Mouse (Mus musculus): Measurements from ENCODE around the gene Slfn1.
"Not testable (repeated sequence)": the region's sequence is repeated elsewhere in the genome, so short reads cannot be mapped to it uniquely, and the experiment has no call there.

Slfn1 gene

DNA sequence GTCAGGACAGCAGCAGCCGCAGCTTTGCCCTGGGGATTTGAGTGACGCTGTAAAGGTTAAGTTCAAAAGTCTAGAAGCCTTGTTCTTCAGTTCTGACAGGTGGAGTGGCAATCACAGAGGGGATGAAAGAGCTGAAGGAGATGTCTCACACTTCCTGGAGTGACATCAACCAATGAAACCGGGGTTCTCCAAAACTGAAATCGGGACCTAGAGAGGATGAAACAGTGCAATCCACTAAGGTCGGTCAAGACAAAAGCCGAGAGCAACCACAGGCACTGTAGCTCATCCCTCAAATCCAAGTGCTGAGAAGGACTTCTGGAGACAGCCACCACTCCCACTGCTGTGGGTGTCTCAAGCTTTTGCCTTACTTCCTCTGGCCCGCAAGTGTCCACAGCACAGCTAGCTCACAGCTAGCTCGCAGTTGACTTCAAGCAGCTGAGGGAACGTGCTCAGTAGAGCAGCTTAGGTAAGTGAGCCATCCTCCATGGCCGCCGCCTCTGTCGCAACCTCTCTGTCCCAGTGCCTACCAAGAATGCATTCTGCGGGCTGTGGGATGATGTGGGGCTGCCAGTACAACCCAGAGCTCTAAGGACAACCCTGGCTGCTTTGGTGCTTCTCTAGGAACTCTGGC lies at the start of gene Slfn1:
Gene Slfn1 (plus strand): TSS at position 253 of the 631 bp plus-strand sequence.
- DNase-seq (ENCODE audit: low spot score in 2 of 2): no peak

DNA sequence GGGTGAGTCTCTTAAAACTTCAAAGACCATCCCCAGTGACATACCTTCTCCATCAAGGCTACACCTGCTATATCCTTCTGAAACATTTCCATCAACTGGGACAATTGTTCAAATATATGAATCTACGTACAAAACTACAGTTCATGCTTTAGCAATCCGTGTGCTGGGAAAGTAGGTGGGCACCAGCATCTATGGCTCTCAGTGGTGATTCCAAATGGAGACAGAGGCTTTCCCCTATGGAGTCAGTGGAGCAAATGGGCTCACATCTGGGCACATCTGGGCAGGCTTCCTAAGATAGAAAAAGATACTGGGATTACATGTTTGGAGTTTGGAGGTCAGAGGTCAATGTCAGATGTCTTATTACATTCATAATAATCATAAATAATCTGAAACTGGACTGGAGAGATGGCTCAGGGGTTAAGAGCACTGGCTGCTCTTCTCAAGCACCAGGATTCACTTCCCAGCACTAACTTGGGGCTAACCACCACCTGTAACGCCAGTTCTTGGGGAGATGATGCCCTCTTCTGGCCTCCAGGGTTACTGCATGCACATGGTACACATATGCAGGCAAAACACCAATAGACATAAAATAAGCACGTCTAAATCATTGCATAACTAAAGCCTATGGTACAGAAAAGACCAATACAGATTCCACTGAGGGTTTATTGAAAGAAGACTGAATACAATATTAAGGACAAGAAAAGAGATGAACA lies 48.5 kb upstream of the Slfn1 start:
- DNase-seq (ENCODE audit: low spot score in 2 of 2): no peak

DNA sequence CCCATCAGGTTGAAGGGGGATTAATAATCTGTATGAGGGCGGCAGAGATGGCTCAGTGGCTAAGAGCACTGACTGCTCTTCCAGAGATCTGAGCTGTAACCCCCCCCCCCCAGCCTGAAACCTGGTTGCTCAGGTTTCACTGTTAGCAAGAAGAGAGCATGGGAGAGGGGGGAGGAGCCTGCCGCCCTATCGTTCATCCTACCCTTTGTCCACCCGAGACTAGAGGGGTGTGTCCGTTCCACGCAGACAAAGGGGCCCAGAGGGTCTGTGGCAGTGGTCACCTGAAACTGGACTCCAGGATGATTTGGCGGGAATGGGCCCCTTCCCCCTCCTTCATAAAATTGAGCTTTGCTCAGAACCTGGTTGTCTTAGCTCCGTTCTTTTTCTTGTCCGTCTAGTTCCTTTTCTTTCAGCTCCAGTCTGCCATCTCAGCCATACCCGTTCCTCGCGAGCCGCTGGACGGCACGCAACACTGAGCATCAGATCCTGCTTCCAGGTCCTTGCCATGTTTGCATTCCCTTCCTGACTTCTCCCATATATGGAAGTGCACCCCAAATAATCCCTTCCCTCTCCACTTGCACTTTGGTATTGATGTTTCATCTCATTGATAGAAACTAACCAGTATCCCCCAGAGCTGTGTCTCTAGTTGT lies 46.2 kb upstream of the Slfn1 start:
- DNase-seq (ENCODE audit: low spot score in 2 of 2): no peak

DNA sequence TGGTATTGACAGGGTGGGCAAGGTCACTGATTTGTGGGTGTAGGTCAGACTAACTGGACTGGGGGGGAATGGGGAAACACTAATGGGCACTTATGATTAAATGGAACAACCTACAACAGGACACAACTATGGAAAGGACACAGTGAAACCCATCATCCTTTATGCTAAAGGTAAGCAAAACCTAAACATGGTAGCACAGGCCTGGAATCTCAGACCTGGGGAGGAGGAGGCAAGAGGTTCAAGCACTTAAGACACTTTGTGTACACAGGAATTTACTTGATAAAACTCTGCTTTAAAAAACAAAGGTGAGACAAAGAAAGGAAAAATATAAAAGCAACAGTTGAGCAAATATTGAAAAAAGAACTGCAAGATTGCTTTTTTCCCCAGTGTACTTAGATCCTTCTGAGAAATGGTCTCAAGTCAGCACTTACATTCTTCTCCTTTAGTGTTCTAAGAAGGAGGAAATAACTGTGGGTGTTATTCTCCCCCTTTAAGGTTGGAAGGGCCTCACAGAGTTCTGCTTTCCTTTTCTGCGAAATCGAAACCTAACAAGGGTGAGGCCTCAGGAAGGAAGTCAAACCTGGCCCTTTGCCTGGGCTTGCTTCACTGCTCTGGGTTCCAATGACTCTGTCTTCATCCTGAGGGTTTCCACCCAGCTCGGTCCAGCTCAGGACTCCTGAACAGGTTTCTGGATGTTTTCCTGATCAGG lies 38.8 kb upstream of the Slfn1 start:
- DNase-seq (ENCODE audit: low spot score in 2 of 2): no peak

DNA sequence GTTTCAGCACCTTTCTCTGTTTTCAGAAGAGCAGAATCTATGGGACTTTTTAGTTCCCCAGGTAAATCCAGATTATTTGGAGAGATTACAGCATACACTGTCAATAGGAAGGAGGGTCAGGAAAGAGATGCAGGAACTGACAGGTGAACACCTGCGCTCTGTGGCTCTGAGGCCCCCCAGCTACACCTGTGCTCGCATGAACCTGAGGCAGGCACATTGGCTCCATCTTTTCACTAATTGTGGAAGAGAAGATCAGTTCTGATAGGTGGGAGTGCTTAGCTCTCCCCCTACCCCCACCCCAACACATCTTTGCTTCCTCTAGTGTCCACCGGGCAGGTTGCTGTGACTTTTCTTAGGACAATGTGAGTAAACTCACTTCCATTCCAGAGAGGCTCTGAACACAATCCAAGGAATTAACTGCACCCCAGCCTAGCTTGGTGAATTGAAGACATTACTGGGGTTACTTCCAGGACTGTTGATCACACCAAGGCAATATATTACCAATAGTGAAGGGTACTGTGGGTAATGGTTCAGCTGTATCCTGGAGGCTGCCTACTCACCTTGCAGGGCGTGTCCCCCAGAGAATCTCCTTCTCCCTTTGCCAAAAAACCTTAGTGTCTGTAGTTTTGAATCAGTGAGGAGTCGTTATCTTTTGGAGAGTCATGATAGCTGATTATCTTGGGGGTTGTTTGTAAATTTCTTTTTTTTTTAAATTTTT lies 38.1 kb upstream of the Slfn1 start:
- DNase-seq (ENCODE audit: low spot score in 2 of 2): no peak

DNA sequence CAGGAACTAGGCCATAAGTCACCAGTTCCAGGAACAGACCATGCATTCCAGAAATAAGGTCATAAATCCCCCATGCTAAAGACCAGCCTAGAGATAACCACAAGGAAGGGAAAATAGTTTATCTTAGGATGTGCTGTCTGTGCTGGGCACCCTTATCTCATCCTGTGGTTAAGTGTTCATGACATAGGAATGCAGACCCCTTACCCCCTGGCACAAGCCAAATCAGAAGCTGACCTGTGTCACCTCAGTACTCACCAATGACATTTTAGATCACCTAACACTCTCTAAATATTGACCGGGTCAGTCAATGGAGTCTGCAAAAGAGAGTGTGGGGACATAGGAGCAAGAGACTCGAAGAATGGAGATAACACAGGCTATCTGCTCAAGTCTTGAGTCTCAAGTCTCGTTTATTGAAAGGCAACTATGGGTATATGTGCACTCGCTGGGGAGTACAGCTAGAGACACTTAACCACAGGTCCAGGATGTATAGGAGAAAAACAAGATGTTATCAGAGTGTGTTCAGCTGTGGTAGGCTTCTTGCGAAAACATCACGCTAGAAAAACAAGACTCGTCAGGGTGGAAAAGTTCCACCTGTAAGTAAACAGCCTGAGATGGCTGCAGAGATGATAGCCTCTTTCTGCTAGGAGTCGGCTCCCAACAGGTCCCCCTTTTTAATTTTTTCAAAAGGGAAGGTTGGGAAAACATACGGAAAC lies 37.0 kb upstream of the Slfn1 start:
- no peak for DNase-seq (ENCODE audit: low spot score in 2 of 2)

DNA sequence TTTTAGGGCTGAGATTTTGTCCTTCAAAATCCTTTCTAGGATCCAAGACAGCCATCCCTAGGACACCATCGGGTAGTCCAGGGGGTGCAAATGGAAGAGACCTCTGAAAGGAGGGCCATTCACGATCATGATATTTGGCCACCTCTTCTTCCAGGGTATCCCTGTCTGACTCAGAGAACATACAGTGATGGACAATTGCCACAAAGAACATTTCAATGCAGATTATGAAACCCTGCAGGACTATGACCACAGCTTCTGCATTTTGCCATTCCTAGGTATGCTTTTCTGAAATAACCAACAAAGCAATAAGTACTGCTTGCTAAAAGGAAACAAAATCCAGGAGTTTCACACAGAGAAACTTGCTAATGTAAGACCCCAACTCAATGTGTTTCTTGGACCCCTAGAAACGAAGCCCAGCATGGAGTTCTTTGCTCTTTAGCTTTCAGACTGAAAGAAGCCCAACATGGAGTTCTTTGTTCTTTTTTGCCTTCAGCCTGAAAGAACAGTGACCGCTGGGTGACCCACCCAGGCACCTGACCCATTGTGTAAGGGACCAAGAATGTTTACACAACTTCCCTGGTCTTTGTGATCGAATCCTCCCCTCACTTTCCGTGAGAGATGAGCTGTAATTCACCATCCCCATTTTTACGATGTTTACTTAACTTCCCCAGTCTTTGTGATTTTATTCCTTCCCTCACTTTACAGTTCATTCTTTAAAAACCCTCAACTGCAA lies 33.7 kb upstream of the Slfn1 start:
- no peak for DNase-seq (ENCODE audit: low spot score in 2 of 2)

DNA sequence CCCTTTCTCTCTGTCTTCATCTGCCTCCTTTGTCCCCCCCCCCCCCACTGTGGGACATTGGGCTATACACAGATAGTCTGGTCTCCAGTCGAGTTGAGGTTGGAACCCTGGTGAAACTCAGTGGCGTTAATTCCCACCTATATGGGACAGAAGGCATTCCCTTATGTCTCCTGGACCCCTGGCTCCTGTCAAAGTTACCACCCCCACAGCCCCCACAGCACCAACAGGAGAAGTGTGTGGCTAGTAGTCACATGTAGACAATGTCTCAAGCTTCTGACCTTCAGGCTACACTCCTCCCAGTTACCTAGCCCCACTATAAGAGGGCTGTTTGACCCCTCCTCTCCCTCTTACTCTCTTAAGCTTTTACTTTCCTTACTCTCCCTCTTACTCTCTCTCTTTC lies 32.5 kb upstream of the Slfn1 start:
- DNase-seq (ENCODE audit: low spot score in 2 of 2): no peak

DNA sequence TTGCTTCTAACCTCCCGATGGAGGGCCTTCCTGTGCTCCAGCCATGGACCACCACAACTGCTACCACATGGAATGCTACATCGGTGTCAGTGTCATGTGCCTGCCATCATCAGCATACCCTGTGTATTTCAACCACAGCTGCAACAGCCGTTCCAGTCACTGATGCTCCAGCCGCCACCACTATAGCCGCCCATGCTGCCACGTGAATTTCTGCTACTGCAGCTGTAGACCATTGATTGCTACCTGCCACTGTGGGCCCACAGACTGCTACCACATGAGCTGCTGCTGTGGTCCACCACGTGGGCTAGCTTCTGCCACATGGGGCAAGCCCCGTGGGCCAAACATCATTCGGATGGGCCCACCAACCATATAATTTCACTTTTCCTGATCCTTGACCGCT lies 31.9 kb upstream of the Slfn1 start:
- DNase-seq (ENCODE audit: low spot score in 2 of 2): no peak

DNA sequence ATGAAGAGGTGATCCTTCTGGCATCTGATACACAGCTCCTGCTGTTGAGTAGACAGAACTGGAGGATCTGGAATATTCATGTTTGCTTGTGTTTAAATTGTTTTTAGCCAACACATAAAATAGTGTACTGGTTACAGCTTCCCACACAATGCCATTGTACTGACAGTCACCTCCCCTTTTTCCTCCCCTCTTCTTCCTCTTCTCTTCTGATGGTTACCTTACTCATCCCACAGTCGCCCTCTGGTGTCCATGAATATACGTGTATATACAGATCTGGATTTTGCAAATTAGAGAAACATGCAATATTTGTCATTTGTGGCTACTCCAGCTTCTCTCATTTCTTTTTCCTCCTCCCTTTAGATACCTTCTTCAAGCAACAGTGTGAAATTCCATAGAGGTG lies 1.5 kb upstream of the Slfn1 start:
- no peak for DNase-seq (ENCODE audit: low spot score in 2 of 2)

DNA sequence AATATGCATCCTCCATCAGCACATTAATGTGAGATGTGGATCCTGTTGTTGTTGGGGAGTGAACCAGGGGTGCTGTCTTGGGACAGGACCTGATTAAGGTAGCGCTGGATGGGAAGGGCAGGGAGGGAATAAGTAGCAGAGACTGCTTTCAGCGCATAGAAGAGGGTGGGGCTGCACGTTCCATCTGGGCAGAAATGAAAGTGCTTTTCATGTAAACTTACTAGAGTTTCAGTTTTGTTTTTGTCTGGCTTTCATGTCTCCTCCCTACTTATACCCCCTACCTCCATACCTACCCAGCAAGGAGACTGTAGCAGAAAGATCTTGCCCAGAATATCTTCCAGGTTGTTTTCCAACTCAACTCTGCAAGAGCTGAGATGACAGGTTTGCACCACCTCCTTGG lies 1.4 kb downstream of the Slfn1 start:
- no peak for DNase-seq (ENCODE audit: low spot score in 2 of 2)

DNA sequence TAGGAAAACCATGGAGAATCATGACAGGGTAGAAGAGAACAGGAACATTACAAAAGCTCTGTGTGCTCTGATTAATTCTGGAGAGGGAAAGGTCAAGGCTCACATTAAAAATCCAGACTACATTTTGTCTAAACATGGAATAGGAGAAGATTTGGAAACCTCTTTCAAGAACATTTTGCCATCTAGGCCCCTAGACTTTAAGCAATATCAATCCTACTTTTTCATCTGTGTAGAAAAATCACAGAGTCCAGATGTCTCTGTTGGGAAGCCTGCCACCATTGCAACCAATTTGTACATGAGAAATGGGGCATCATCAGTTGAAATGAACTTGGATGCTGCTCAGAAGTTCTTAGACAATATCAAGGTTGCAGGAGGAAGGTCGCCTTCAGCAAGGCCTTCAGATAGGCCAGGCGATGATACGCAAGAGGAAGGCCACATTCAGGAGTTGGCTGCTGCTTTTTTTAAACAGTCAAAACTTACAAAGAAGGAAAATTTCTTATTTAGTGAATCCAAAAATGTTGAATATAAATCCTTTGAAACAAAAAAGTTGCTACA lies 4.6 kb downstream of the Slfn1 start:
- no peak for DNase-seq (ENCODE audit: low spot score in 2 of 2)

DNA sequence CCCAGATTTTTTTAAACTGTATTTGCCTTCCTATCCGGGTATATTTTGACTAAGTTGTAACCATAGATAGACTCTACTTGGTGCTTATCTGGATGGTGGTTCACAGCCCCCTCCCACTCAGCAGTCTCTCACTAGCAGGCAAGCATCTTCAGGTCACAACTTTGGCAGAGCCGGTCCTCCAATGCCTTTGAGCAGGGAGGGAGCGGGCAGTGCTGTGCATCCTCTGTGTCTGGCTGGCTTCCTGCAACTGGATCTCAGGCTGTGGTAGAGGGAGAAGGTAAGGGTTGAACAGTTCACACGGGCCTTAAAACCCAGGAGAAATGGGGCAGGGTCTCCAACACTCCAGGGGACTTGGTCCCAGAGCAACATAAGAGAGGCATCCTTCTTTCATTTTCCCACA lies 6.5 kb downstream of the Slfn1 start:
- no peak for DNase-seq (ENCODE audit: low spot score in 2 of 2)

DNA sequence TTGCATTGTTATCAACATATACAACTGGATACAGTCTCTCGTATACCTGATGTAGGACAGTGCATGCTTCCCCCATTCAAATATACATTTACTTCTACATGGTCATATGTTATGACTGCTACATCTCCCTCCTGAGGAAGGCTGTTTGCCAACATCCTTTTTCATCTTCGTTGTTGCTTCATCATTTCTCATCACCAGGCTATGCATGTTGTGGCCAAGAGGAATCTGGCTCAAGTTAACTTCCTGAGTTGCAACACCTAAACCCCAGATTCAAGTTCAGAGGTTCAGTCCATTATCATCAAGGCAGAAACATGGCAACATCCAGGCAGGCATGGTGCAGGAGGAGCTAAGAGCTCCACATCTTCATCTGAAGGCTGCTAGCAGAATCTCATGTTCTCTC lies 8.3 kb downstream of the Slfn1 start:
- no peak for DNase-seq (ENCODE audit: low spot score in 2 of 2)

DNA sequence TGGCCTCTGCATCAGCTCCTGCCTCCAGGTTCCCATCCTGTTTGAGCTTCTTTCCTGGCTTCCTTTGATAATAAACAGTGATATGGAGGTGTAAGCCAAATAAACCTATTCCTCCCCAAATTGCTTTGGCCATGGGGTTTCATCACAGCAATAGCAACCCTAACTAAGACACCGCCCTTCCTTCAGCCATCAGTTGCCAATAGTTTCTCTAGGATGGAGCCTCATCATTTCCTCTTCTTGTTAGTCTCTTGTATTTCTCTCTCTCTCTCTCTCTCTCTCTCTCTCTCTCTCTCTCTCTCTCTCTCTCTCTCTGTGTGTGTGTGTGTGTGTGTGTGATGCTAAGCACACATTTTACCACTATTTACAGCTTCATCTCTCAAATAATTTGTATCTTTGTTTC lies 9.0 kb downstream of the Slfn1 start:
- DNase-seq (ENCODE audit: low spot score in 2 of 2): not testable (repeated sequence)

DNA sequence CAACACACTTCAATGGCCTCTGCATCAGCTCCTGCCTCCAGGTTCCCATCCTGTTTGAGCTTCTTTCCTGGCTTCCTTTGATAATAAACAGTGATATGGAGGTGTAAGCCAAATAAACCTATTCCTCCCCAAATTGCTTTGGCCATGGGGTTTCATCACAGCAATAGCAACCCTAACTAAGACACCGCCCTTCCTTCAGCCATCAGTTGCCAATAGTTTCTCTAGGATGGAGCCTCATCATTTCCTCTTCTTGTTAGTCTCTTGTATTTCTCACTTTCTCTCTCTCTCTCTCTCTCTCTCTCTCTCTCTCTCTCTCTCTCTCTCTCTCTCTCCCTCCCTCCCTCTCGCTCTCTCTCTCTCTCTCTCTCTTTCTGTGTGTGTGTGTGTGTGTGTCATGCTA lies 20.6 kb downstream of the Slfn1 start:
- not testable (repeated sequence) for DNase-seq (ENCODE audit: low spot score in 2 of 2)

DNA sequence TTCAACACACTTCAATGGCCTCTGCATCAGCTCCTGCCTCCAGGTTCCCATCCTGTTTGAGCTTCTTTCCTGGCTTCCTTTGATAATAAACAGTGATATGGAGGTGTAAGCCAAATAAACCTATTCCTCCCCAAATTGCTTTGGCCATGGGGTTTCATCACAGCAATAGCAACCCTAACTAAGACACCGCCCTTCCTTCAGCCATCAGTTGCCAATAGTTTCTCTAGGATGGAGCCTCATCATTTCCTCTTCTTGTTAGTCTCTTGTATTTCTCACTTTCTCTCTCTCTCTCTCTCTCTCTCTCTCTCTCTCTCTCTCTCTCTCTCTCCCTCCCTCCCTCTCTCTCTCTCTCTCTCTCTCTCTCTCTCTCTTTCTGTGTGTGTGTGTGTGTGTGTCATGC lies 32.3 kb downstream of the Slfn1 start:
- not testable (repeated sequence) for DNase-seq (ENCODE audit: low spot score in 2 of 2)

All from cerebellum, postnatal 4 days (tissue).